Mouse (Mus musculus) megakaryocyte, embryonic 14.5 days (primary cell): ENCODE results near the gene Rec8.

ENCODE experiments used
- FLI1 ChIP-seq: IDR thresholded peaks from 2 replicates; pipeline ENCODE4 v1.6.1; 2012; ENCODE audit warnings: low read length, inconsistent platforms, mixed read lengths
- GATA1 ChIP-seq: IDR thresholded peaks from 3 replicates; pipeline ENCODE4 v1.6.1; 2012; ENCODE audit warnings: mixed read lengths, low read length, inconsistent platforms, borderline replicate concordance

DNA sequence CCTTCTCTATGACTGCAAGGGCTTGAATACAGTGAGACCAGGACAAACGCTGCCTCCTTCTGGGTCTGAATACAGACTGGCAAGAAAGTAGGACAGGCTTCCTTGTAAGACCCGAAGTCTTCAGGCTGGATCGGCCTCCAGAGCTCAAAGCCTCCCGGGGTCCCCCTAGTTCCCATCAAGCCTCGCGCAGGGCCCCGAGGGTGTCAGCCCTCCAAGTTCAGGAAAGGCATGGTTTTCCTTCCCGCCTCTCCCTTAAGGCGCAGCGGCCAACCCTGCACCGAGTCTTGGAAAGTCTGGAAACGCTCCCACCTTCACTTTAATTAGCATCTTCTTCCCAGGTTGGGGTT lies 53.6 kb downstream of the Rec8 start:
- TF ChIP-seq FLI1 (no peak), GATA1 (no peak)
